Mouse (Mus musculus) MEL (cell line): ENCODE results near the gene Sorbs2.

ENCODE experiments used
- CTCF ChIP-seq, 3 experiments: IDR thresholded peaks in 2 of 3; conservative IDR thresholded peaks in 1 of 3; 2 replicates each; pipeline ENCODE4 v1.5.1; 2011 to 2012; ENCODE audit warnings: low read length in 3 of 3, low read depth in 2 of 3, mild to moderate bottlenecking in 2 of 3, improper control_type of control experiment in 1 of 3, inconsistent platforms in 1 of 3, mixed read lengths in 1 of 3, moderate library complexity in 1 of 3; ENCODE audit not compliant: control insufficient read depth in 1 of 3, insufficient read depth in 1 of 3, poor library complexity in 1 of 3, severe bottlenecking in 1 of 3
- MYB ChIP-seq: IDR thresholded peaks from 2 replicates; pipeline ENCODE4 v1.6.1; 2011; ENCODE audit warnings: mild to moderate bottlenecking, low read depth, low read length, improper control_type of control experiment
- POLR2A ChIP-seq, 2 experiments: IDR thresholded peaks; 2 replicates each; pipeline ENCODE4 v1.6.1; 2011 to 2012; ENCODE audit warnings: low read length in 2 of 2, mild to moderate bottlenecking in 2 of 2, control low read depth in 1 of 2, improper control_type of control experiment in 1 of 2, low read depth in 1 of 2, moderate library complexity in 1 of 2; ENCODE audit not compliant: control insufficient read depth in 1 of 2, insufficient read depth in 1 of 2, poor library complexity in 1 of 2
- POLR2AphosphoS2 ChIP-seq: IDR thresholded peaks from 2 replicates; pipeline ENCODE4 v1.6.1; 2011; ENCODE audit warnings: low read length, improper control_type of control experiment
- RCOR1 ChIP-seq: IDR thresholded peaks from 2 replicates; pipeline ENCODE4 v1.6.1; 2012; ENCODE audit warnings: low read depth, mild to moderate bottlenecking, inconsistent platforms, low read length, improper control_type of control experiment
- USF1 ChIP-seq: IDR thresholded peaks from 2 replicates; pipeline ENCODE4 v1.6.1; 2014; ENCODE audit warnings: low read depth, mild to moderate bottlenecking, inconsistent platforms, low read length, improper control_type of control experiment, moderate library complexity
- USF2 ChIP-seq, 2 experiments: IDR thresholded peaks; 2 replicates each; pipeline ENCODE4 v1.6.1; 2011 to 2012; ENCODE audit warnings: improper control_type of control experiment in 2 of 2, low read length in 2 of 2, borderline replicate concordance in 1 of 2, inconsistent platforms in 1 of 2, low read depth in 1 of 2, mild to moderate bottlenecking in 1 of 2; ENCODE audit not compliant: insufficient read depth in 1 of 2

GRCm38 (mm10) chr8:45760622-45761021 is 253.0 kb downstream of the Sorbs2 start:
- no peak for TF ChIP-seq POLR2A (IDR thresholded peaks at IDR 0.05; ENCODE audit: control insufficient read depth in 1 of 2, insufficient read depth in 1 of 2, low read depth in 1 of 2, low read length in 2 of 2, poor library complexity in 1 of 2)
- TF ChIP-seq MYB = no peak
- no peak for TF ChIP-seq USF1
- no peak for TF ChIP-seq RCOR1
- TF ChIP-seq CTCF (IDR thresholded peaks at IDR 0.05 in 2 of 3, conservative IDR thresholded peaks at IDR 0.05 in 1 of 3; ENCODE audit: control insufficient read depth in 1 of 3, insufficient read depth in 1 of 3, low read depth in 2 of 3, low read length in 3 of 3, poor library complexity in 1 of 3, severe bottlenecking in 1 of 3) = no peak
- no peak for TF ChIP-seq POLR2AphosphoS2
- no peak for TF ChIP-seq USF2 (IDR thresholded peaks at IDR 0.05; ENCODE audit: borderline replicate concordance in 1 of 2, insufficient read depth in 1 of 2, low read depth in 1 of 2, low read length in 2 of 2)
